Mouse (Mus musculus) olfactory bulb, adult 2 months (tissue): Measurements from ENCODE around the gene Pigu. TPM values are rescaled to one million over a fixed set of nuclear protein-coding genes. Genes with fewer than 3 reads are reported as not detected.

Experiments
- H3K27ac ChIP-seq: fragments of 200-500 bp; 2 replicates; pipeline ENCODE4 v1.5.1; 2012; ENCODE audit warnings: low read depth, low read length; ENCODE audit not compliant: insufficient read depth
- H3K4me1 ChIP-seq: fragments of 200-500 bp; 2 replicates; pipeline ENCODE4 v1.6.1; 2012; ENCODE audit warnings: low read length; ENCODE audit not compliant: control insufficient read depth, insufficient read depth
- H3K4me3 ChIP-seq: fragments of 200-500 bp; 2 replicates; pipeline ENCODE4 v1.5.1; 2012; ENCODE audit warnings: mild to moderate bottlenecking, low read depth, low read length, moderate library complexity; ENCODE audit not compliant: insufficient read depth
- CTCF ChIP-seq: fragments of 200-500 bp; IDR thresholded peaks from 2 replicates; pipeline ENCODE4 v1.5.1; 2012; ENCODE audit warnings: low read depth, mild to moderate bottlenecking, low read length, moderate library complexity; ENCODE audit not compliant: insufficient read depth
- POLR2A ChIP-seq: fragments of 200-500 bp; IDR thresholded peaks from 2 replicates; pipeline ENCODE4 v1.6.1; 2012; ENCODE audit warnings: mild to moderate bottlenecking, low read depth, low read length, moderate library complexity; ENCODE audit not compliant: insufficient read depth
- WGBS: fragments of 180-500 bp; shearing (Covaris S2); methylation state at CpG from one replicate; pipeline ENCODE4 v1.1.7; 2018; 5-methylcytosine and 5-hydroxymethylcytosine counted together
- polyA plus RNA-seq: library from polyadenylated mRNA; stranded (reverse); fragments of >200 nt; gene quantifications from 2 replicates; pipeline ENCODE4 v1.2.4, GENCODE M21; 2012; ENCODE audit warnings: low replicate concordance; ENCODE audit not compliant: missing spikeins, insufficient read depth, insufficient read length

The Pigu gene
- polyA plus RNA-seq, 1 experiment = not detected

DNA sequence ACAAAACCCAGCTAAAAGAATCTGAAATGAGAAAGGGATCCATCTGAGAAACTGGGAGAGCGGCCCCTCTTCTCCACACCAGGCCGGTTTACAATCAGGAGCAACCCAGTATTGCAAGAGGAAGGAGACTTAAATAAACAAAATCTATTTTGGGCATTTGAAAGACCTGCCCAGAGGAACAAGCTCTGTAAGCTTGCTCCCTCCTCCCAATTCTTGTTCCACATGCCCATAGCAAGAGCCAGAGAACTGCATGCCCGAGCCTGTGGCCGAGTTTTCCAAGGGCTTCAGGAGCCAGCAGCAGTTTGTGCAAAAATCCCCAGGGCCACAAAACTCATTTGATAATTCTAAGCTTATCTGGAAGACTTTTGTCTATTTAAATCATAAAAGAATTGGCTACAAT is 57.7 kb downstream of the Pigu start:
- Histone ChIP-seq H3K27ac (no peak overlapping the region), H3K4me3 (no peak overlapping the region), H3K4me1 (no peaks in the 10 kb centered on the region)
- TF ChIP-seq CTCF (no peak), POLR2A (no peak)
- WGBS = 58% methylated on average over 4 of the region's 4 CpGs

- Histone ChIP-seq H3K4me3 (no peak overlapping the region), H3K27ac (no peak overlapping the region), H3K4me1 (no peaks in the 10 kb centered on the region)
- no peak for TF ChIP-seq CTCF
- TF ChIP-seq POLR2A = no peak
- WGBS = 96% methylated on average over 6 of the region's 6 CpGs
Measured at GRCm38 (mm10) chr2:155295453-155295852, 61.8 kb downstream of the Pigu start.

DNA sequence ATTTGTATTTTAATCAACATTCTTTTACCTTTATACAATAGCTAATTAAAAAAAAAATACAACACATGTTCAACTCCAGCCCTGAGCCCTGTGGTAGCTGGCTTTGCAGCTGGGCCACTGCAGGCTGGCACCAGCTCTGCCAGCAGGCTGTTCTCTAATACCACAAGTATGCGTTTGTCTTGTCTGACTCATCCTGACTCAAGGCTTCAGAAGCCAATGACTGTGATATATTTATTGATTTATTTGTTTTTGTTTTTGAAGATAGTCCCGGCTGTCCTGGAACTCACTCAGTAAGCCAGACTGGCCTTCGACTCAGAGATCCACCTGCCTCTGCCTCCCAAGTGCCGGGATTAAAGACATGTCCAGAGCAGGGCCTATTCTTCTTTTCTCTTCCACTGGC is 63.3 kb downstream of the Pigu start:
- no peak for TF ChIP-seq CTCF
- no peak for TF ChIP-seq POLR2A
- 77% methylated on average over 4 of the region's 4 CpGs for WGBS
- no peaks in the 10 kb centered on the region for H3K4me1 ChIP-seq

GRCm38 (mm10) chr2:155293382-155293781 is 63.8 kb downstream of the Pigu start:
- WGBS = 72% methylated on average over 2 of the region's 2 CpGs
- TF ChIP-seq POLR2A (no peak), CTCF (no peak)
- H3K4me3 ChIP-seq = no peak overlapping the region
- no peak overlapping the region for H3K27ac ChIP-seq
- H3K4me1 ChIP-seq = no peaks in the 10 kb centered on the region

More for the DNA sequence above, 63.3 kb downstream of the Pigu start:
- no peak overlapping the region for H3K4me3 ChIP-seq
- no peak overlapping the region for H3K27ac ChIP-seq

GRCm38 (mm10) chr2:155290066-155290465 is 67.2 kb downstream of the Pigu start:
- Histone ChIP-seq H3K4me3 (no peak overlapping the region), H3K27ac (no peak overlapping the region), H3K4me1 (no peaks in the 10 kb centered on the region)
- WGBS = 89% methylated on average over 8 of the region's 8 CpGs
- TF ChIP-seq CTCF (no peak), POLR2A (no peak)

- TF ChIP-seq POLR2A (no peak), CTCF (no peak)
- H3K4me3 ChIP-seq = no peak overlapping the region
- H3K27ac ChIP-seq = no peak overlapping the region
- H3K4me1 ChIP-seq = no peaks in the 10 kb centered on the region
- WGBS = 80% methylated on average over 4 of the region's 4 CpGs
Measured at GRCm38 (mm10) chr2:155287456-155288250, 69.6 kb downstream of the Pigu start.

- WGBS = 61% methylated on average over 6 of the region's 6 CpGs
- H3K4me3 ChIP-seq = no peak overlapping the region
- no peaks in the 10 kb centered on the region for H3K4me1 ChIP-seq
- H3K27ac ChIP-seq = no peak overlapping the region
- TF ChIP-seq CTCF (no peak), POLR2A (no peak)
Measured at GRCm38 (mm10) chr2:155285744-155286143, 71.5 kb downstream of the Pigu start.

DNA sequence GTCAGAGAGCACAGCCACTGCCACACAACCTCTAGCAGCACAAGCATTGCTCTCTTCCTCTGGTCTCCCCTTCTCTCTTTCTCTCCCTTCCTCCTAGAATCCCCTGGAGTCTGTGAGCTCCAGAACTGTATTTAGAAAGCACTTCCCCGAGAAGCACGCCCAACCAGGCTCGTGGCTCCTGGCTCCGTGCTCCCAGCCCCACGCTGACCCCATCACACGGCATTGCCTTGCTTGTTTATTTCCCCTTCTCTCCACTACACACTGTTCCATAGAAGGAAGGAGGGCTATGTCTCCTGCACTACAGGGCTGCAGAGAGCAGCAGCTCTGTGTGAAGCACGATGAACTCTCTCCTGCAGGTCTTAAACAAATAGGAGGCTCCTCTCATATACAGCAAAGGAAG is 72.6 kb downstream of the Pigu start:
- Histone ChIP-seq H3K4me3 (no peak overlapping the region), H3K27ac (no peak overlapping the region), H3K4me1 (no peaks in the 10 kb centered on the region)
- 66% methylated on average over 7 of the region's 7 CpGs for WGBS
- TF ChIP-seq POLR2A = no peak
- no peak for TF ChIP-seq CTCF

DNA sequence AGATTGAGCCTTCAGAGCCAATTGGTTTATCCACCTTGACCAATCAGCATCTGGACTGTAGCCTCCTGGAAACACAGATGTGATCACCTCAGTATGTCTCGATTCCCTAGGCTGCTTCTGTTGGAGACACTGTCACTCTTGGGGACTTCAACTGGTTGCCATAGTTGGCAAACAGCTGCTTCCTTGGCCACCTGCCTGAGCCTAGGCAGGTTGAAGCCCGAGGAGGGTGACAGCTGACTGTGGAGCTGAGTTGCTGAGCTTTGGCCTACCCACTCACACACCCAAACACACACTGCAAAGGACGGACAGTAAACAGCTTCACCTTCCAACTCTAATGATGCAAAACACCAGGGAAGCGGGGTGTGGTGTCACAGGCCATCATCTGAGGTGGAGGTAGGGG is 73.4 kb downstream of the Pigu start:
- H3K4me1 ChIP-seq = no peaks in the 10 kb centered on the region
- H3K4me3 ChIP-seq = no peak overlapping the region
- WGBS = 76% methylated on average over 4 of the region's 4 CpGs
- no peak for TF ChIP-seq POLR2A
- TF ChIP-seq CTCF = no peak
- no peak overlapping the region for H3K27ac ChIP-seq

DNA sequence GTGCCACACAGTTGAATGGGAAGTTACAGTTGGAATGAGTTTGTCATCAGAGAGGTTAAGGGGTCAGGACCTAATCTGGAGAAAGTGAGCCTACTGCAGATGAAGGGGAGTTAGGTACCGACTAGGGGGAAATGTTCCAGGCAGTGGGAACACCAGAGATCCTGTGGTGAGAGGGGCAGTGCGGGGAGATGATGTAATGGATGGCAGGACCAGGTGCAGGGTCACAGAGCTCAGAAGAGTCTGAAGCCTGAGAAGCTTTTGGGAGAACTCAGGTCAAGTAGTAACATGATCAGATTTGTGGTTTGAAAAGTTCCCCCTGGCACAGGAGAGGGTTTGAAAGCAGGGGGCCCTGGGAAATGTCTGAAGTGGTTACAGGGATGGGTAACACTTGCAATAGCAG is 77.1 kb downstream of the Pigu start:
- Histone ChIP-seq H3K4me3 (no peak overlapping the region), H3K4me1 (peaks cover 15% of the 10 kb centered on the region), H3K27ac (no peak overlapping the region)
- WGBS = 83% methylated on average over 2 of the region's 2 CpGs
- no peak for TF ChIP-seq CTCF
- no peak for TF ChIP-seq POLR2A
